8 mouse cellular contexts compared by ENCODE assay signal in the genomic region with DNA sequence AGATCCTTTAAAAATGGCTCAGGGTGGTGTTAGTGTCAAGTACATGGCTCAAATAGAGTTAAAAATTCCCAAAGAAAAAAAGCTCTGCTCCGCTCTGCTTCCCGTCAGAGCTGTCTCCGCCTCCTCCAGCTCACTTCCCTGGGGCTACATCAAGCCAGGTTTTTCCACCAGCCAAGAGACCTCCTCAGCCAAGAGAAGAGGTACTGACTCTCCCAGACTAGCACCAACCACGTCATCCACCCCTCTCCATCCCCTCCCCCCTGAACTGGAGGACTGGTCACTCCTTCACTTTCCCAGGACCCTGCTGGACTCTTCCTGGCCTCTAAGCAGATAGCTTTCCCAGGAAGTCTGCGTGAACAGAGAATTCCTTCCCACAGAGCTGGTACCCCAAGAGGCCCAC. TPM values are rescaled to one million over a fixed set of nuclear protein-coding genes. Genes with fewer than 3 reads are reported as not detected.
DNase-seq lines count a peak whose midpoint lies in the region; ATAC-seq and TF ChIP-seq lines count a peak whose summit lies in the region.

No protein-coding gene starts in this region.

- no peak for DNase-seq in ES-E14 (ENCODE audit: low read depth, low spot score)
- peak; percentile 68 to 74 for DNase-seq in adrenal gland, postnatal 36 days
- DNase-seq in forebrain, embryonic 11.5 days (ENCODE audit: low spot score) = peak; percentile 67
- peak; percentile 82 for DNase-seq in kidney, postnatal 14 days
- peak; percentile 90 for DNase-seq in lung, postnatal 10 days
- no peak for DNase-seq in natural killer cell, adult 2 months (ENCODE audit: low spot score in 2 of 2)

- WGBS in forebrain, embryonic 11.5 days = 4% methylated on average over 5 of the region's 5 CpGs
- WGBS in heart, embryonic 16.5 days = 7% methylated on average over 5 of the region's 5 CpGs
- 13% methylated on average over 5 of the region's 5 CpGs for WGBS in stomach, embryonic 15.5 days

- H3K36me3 ChIP-seq in ES-E14 (ENCODE audit: control insufficient read depth, insufficient read depth, low read length, poor library complexity, severe bottlenecking) = peaks cover 26% of the 10 kb centered on the region; the same call in 1 of the 2 replicates
- no peaks in the 10 kb centered on the region; the same call in 1 of the 2 replicates for H3K36me3 ChIP-seq in forebrain, embryonic 11.5 days (ENCODE audit: control insufficient read depth, insufficient read depth, low read length)
- peaks cover 4% of the 10 kb centered on the region for H3K36me3 ChIP-seq in heart, embryonic 16.5 days (ENCODE audit: control insufficient read depth, insufficient read depth)
- H3K36me3 ChIP-seq in stomach, embryonic 15.5 days = peaks cover 31% of the 10 kb centered on the region

- no peaks in the 10 kb centered on the region for H3K9me3 ChIP-seq in ES-E14 (ENCODE audit: control insufficient read depth, insufficient read depth, low read depth, low read length)
- H3K9me3 ChIP-seq in forebrain, embryonic 11.5 days (ENCODE audit: control insufficient read depth, low read length) = no peaks in the 10 kb centered on the region
- H3K9me3 ChIP-seq in heart, embryonic 16.5 days (replicated peaks; ENCODE audit: control insufficient read depth, low read length) = no peaks in the 10 kb centered on the region
- H3K9me3 ChIP-seq in stomach, embryonic 15.5 days = no peaks in the 10 kb centered on the region

- in situ Hi-C loops in ES-E14 (cut with MboI; ENCODE audit: low sequenced_read_pairs in 2 of 2, unreplicated experiment in 2 of 2) = no loop called here

- 0 out of 2 replicates have a peak overlapping the region, but pooled peaks have one; percentile 14 for H3K9ac ChIP-seq in ES-E14 (ENCODE audit: insufficient read depth, low read depth, low read length, poor library complexity, severe bottlenecking)
- H3K9ac ChIP-seq in forebrain, embryonic 11.5 days (ENCODE audit: low read length) = peak overlapping the region; percentile 94
- peak overlapping the region; percentile 95 for H3K9ac ChIP-seq in heart, embryonic 16.5 days (ENCODE audit: low read length)
- H3K9ac ChIP-seq in stomach, embryonic 15.5 days = no peak overlapping the region

- H3K4me3 ChIP-seq in ES-E14 (ENCODE audit: insufficient read depth in 1 of 2, low read depth in 1 of 2, low read length in 2 of 2, poor library complexity in 1 of 2, severe bottlenecking in 1 of 2) = peak overlapping the region in 1 of 2 experiments; percentile 85; a peak in 3 of 4 replicates
- H3K4me3 ChIP-seq in forebrain, embryonic 11.5 days (ENCODE audit: low read depth, low read length) = peak overlapping the region; percentile 84
- peak overlapping the region; percentile 96 for H3K4me3 ChIP-seq in heart, embryonic 16.5 days (ENCODE audit: low read length)
- peak overlapping the region; percentile 97 for H3K4me3 ChIP-seq in stomach, embryonic 15.5 days (replicated peaks)

- peak; percentile 37 for ATAC-seq in forebrain, embryonic 11.5 days (replicated peaks; ENCODE audit: low FRiP score)
- peak; percentile 76 for ATAC-seq in heart, embryonic 16.5 days (replicated peaks; ENCODE audit: extremely low read depth, insufficient read depth, low FRiP score)
- ATAC-seq in stomach, embryonic 15.5 days (ENCODE audit: insufficient read depth, low FRiP score, low read depth) = peak; percentile 80

- H3K27me3 ChIP-seq in forebrain, embryonic 11.5 days (ENCODE audit: control insufficient read depth, insufficient read depth, low read length) = no peaks in the 10 kb centered on the region
- no peaks in the 10 kb centered on the region for H3K27me3 ChIP-seq in heart, embryonic 16.5 days (ENCODE audit: control insufficient read depth, insufficient read depth, low read length)
- H3K27me3 ChIP-seq in stomach, embryonic 15.5 days (replicated peaks) = no peaks in the 10 kb centered on the region

- peaks cover 9 to 18% of the 10 kb centered on the region in 2 experiments for H3K4me1 ChIP-seq in ES-E14 (ENCODE audit: control insufficient read depth in 2 of 2, insufficient read depth in 2 of 2, low read length in 2 of 2, poor library complexity in 1 of 2)
- H3K4me1 ChIP-seq in forebrain, embryonic 11.5 days (replicated peaks; ENCODE audit: control insufficient read depth, insufficient read depth, low read length) = peaks cover 13% of the 10 kb centered on the region
- peaks cover 16% of the 10 kb centered on the region for H3K4me1 ChIP-seq in heart, embryonic 16.5 days (ENCODE audit: control insufficient read depth, insufficient read depth, low read length)
- peaks cover 19% of the 10 kb centered on the region for H3K4me1 ChIP-seq in stomach, embryonic 15.5 days

- H3K27ac ChIP-seq in ES-E14 (ENCODE audit: insufficient read depth, low read depth, low read length, poor library complexity, severe bottlenecking) = peak overlapping the region; percentile 29; the same call in 1 of the 2 replicates
- H3K27ac ChIP-seq in forebrain, embryonic 11.5 days (ENCODE audit: low read depth, low read length) = peak overlapping the region; percentile 84; the same call in 1 of the 2 replicates
- H3K27ac ChIP-seq in heart, embryonic 16.5 days (ENCODE audit: low read length) = peak overlapping the region; percentile 93
- peak overlapping the region; percentile 94 for H3K27ac ChIP-seq in stomach, embryonic 15.5 days

- H3K4me2 ChIP-seq in forebrain, embryonic 11.5 days (ENCODE audit: low read depth, low read length, severe bottlenecking) = peak overlapping the region; percentile 90
- peak overlapping the region; percentile 97 for H3K4me2 ChIP-seq in heart, embryonic 16.5 days (ENCODE audit: low read depth, low read length)
- peak overlapping the region; percentile 96 for H3K4me2 ChIP-seq in stomach, embryonic 15.5 days

TF ChIP-seq in ES-E14, 5 proteins besides CTCF, POLR2A, EP300 and RAD21:
- TF ChIP-seq ZNF384 (IDR thresholded peaks at IDR 0.05; ENCODE audit: low read depth, low read length) = no peak
- no peak for TF ChIP-seq HCFC1 (IDR thresholded peaks at IDR 0.05; ENCODE audit: borderline replicate concordance, insufficient read depth, low read length)
- TF ChIP-seq ZC3H11A (IDR thresholded peaks at IDR 0.05; ENCODE audit: borderline replicate concordance, low read depth, low read length) = no peak
- TF ChIP-seq MAFK (IDR thresholded peaks at IDR 0.05; ENCODE audit: insufficient read depth, low read depth, low read length) = no peak
- no peak for TF ChIP-seq CHD2 (IDR thresholded peaks at IDR 0.05; ENCODE audit: low read depth, low read length)

RNA-seq across cellular contexts. Expression of a gene that starts 0.9 kb away (rescaled TPM):
- 29.5 and 75.5 TPM in 2 replicates for total RNA-seq in ES-E14 (2012; rRNA removed)
- total RNA-seq in adrenal gland, postnatal 36 days (2021) = 10 to 100 TPM; 52.4 to 71.7 TPM
- polyA plus RNA-seq in forebrain, embryonic 11.5 days (2014; fragmentation: Nextera tagmentation; extraction: Ambion mirVana) = 157 and 170 TPM in 2 replicates
- polyA plus RNA-seq in heart, embryonic 16.5 days (2015; fragmentation: Nextera tagmentation; extraction: Ambion mirVana) = 69.9 and 72.5 TPM in 2 replicates
- 90.4 and 106 TPM in 2 replicates for polyA plus RNA-seq in stomach, embryonic 15.5 days (2015; fragmentation: Nextera tagmentation; extraction: Ambion mirVana)

RNA-seq across cellular contexts. Expression of a gene that starts 6.5 kb away (rescaled TPM):
- total RNA-seq in ES-E14 (2012; rRNA removed) = 39.2 and 87.7 TPM in 2 replicates
- 10 to 100 TPM; 19.0 to 21.6 TPM for total RNA-seq in adrenal gland, postnatal 36 days (2021)
- polyA plus RNA-seq in forebrain, embryonic 11.5 days (2014; fragmentation: Nextera tagmentation; extraction: Ambion mirVana) = 31.6 and 33.5 TPM in 2 replicates
- 26.0 and 27.0 TPM in 2 replicates for polyA plus RNA-seq in heart, embryonic 16.5 days (2015; fragmentation: Nextera tagmentation; extraction: Ambion mirVana)
- polyA plus RNA-seq in stomach, embryonic 15.5 days (2015; fragmentation: Nextera tagmentation; extraction: Ambion mirVana) = 65.9 and 69.9 TPM in 2 replicates

RNA-seq across cellular contexts. Expression of a gene that starts 15.0 kb away (rescaled TPM):
- total RNA-seq in ES-E14 (2012; rRNA removed) = 41.7 and 47.4 TPM in 2 replicates
- total RNA-seq in adrenal gland, postnatal 36 days (2021) = 10 to 100 TPM; 39.2 to 48.1 TPM
- 16.4 and 17.2 TPM in 2 replicates for polyA plus RNA-seq in forebrain, embryonic 11.5 days (2014; fragmentation: Nextera tagmentation; extraction: Ambion mirVana)
- polyA plus RNA-seq in heart, embryonic 16.5 days (2015; fragmentation: Nextera tagmentation; extraction: Ambion mirVana) = 26.3 and 27.2 TPM in 2 replicates
- polyA plus RNA-seq in stomach, embryonic 15.5 days (2015; fragmentation: Nextera tagmentation; extraction: Ambion mirVana) = 29.9 and 32.3 TPM in 2 replicates

RNA-seq across cellular contexts. Expression of a gene that starts 15.9 kb away (rescaled TPM):
- 7.4 and 12.2 TPM in 2 replicates for total RNA-seq in ES-E14 (2012; rRNA removed)
- 1 to 10 TPM in 1 of 2 experiments, under 1 TPM in 1; 0.89 to 1.1 TPM for total RNA-seq in adrenal gland, postnatal 36 days (2021)
- polyA plus RNA-seq in forebrain, embryonic 11.5 days (2014; fragmentation: Nextera tagmentation; extraction: Ambion mirVana) = 0.93 and 1.1 TPM in 2 replicates
- 16.2 and 17.6 TPM in 2 replicates for polyA plus RNA-seq in heart, embryonic 16.5 days (2015; fragmentation: Nextera tagmentation; extraction: Ambion mirVana)
- polyA plus RNA-seq in stomach, embryonic 15.5 days (2015; fragmentation: Nextera tagmentation; extraction: Ambion mirVana) = 1.1 and 1.3 TPM in 2 replicates

RNA-seq across cellular contexts. Expression of a gene that starts 31.4 kb away (rescaled TPM):
- total RNA-seq in ES-E14 (2012; rRNA removed) = 4.5 and 8.6 TPM in 2 replicates
- total RNA-seq in adrenal gland, postnatal 36 days (2021) = 1 to 10 TPM; 6.3 to 6.8 TPM
- 7.8 and 8.4 TPM in 2 replicates for polyA plus RNA-seq in forebrain, embryonic 11.5 days (2014; fragmentation: Nextera tagmentation; extraction: Ambion mirVana)
- polyA plus RNA-seq in heart, embryonic 16.5 days (2015; fragmentation: Nextera tagmentation; extraction: Ambion mirVana) = 3.4 and 6.5 TPM in 2 replicates
- 29.4 and 31.4 TPM in 2 replicates for polyA plus RNA-seq in stomach, embryonic 15.5 days (2015; fragmentation: Nextera tagmentation; extraction: Ambion mirVana)

Comparison
In these comparisons a context has a peak if more than half of its experiments do, and no peak if none do; other contexts are left out.
1. DNase-seq: peak in adrenal gland, postnatal 36 days (2 of 2), forebrain, embryonic 11.5 days (single experiment), kidney, postnatal 14 days (single experiment) and lung, postnatal 10 days (single experiment); none in ES-E14 (single experiment) and natural killer cell, adult 2 months (0 of 2).
2. H3K27ac ChIP-seq: peak in every context shown above with its lines; median percentile 94 in stomach, embryonic 15.5 days; 93 in heart, embryonic 16.5 days; 84 in forebrain, embryonic 11.5 days; 29 in ES-E14.
3. Peak in every context shown above with its lines, with median percentiles within 50 percentile points of each other: ATAC-seq and H3K4me2 ChIP-seq.